Mouse (Mus musculus) liver, adult 2 months (tissue): Measurements from ENCODE around the gene Nup107. TPM values are rescaled to one million over a fixed set of nuclear protein-coding genes. Genes with fewer than 3 reads are reported as not detected.

Source experiments
- DNase-seq: peaks from one replicate; pipeline ENCODE4 v3.0.0-alpha.2; 2011; ENCODE audit warnings: low read depth, low spot score; ENCODE audit errors: extremely low read depth
- H3K27ac ChIP-seq: fragments of 200-500 bp; replicated peaks from 2 replicates; pipeline ENCODE4 v1.5.1; 2012; ENCODE audit warnings: low read depth, mild to moderate bottlenecking, control low read depth, inconsistent platforms, low read length; ENCODE audit not compliant: insufficient read depth
- H3K27me3 ChIP-seq: fragments of 200-500 bp; 2 replicates; pipeline ENCODE4 v1.6.1; 2012; ENCODE audit warnings: mild to moderate bottlenecking, moderate library complexity, low read length, inconsistent platforms; ENCODE audit not compliant: control insufficient read depth, insufficient read depth
- H3K36me3 ChIP-seq: fragments of 200-500 bp; 2 replicates; pipeline ENCODE4 v1.6.1; 2012; ENCODE audit warnings: low read length, inconsistent platforms; ENCODE audit not compliant: control insufficient read depth, insufficient read depth
- H3K4me1 ChIP-seq: fragments of 200-500 bp; 2 replicates; pipeline ENCODE4 v1.6.1; 2011; ENCODE audit warnings: low read length; ENCODE audit not compliant: control insufficient read depth, insufficient read depth
- H3K4me3 ChIP-seq: fragments of 200-500 bp; 2 replicates; pipeline ENCODE4 v1.5.1; 2011; ENCODE audit warnings: low read depth, mild to moderate bottlenecking, control low read depth, low read length, moderate library complexity; ENCODE audit not compliant: insufficient read depth
- H3K79me2 ChIP-seq: fragments of 200-500 bp; 2 replicates; pipeline ENCODE4 v1.6.1; 2012; ENCODE audit warnings: inconsistent platforms, mild to moderate bottlenecking, low read length, moderate library complexity; ENCODE audit not compliant: control insufficient read depth, insufficient read depth
- H3K9ac ChIP-seq: fragments of 200-500 bp; 2 replicates; pipeline ENCODE4 v1.6.1; 2012; ENCODE audit warnings: low read depth, mild to moderate bottlenecking, control low read depth, inconsistent platforms, low read length
- CTCF ChIP-seq: fragments of 200-500 bp; IDR thresholded peaks from 2 replicates; pipeline ENCODE4 v1.5.1; 2011; ENCODE audit warnings: low read depth, low read length, control low read depth
- POLR2A ChIP-seq: fragments of 200-500 bp; IDR thresholded peaks from 2 replicates; pipeline ENCODE4 v1.6.1; 2011; ENCODE audit warnings: low read length, control low read depth; ENCODE audit not compliant: insufficient read depth; ENCODE audit errors: extremely low read depth
- WGBS: fragments of 180-500 bp; shearing (Covaris S2); methylation state at CpG from one replicate; pipeline ENCODE4 v1.1.7; 2018; 5-methylcytosine and 5-hydroxymethylcytosine counted together
- polyA plus RNA-seq: library from polyadenylated mRNA; depleted of rRNA; stranded (reverse); fragments of >200 nt; gene quantifications from 2 replicates; pipeline ENCODE4 v1.2.3, GENCODE M21; 2012
- total RNA-seq: library from RNA; depleted of rRNA; stranded (reverse); fragments of >200 nt; gene quantifications from 2 replicates; pipeline ENCODE4 v1.2.3, GENCODE M21; 2014

Gene Nup107
- total and polyA plus RNA-seq, 2 experiments, result 1.8 to 4.1 TPM

DNA sequence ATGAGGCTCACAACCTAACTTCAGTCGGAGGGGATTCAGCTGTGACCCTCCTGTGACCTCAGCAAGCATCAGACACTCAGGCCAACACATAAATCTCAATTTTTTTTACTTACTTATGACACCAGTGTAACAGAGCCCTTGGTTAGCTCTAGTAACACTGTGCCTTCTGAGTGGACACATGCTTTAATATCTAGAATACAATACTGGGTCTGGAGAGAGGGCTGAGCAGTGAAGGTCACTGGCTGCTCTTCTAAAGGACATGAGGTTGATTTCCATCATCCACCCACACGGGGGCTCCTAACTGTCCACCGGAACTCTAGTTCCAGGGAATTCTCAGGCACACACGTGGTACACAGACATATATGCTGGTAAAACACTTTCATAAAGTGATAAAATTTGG lies 13.6 kb downstream of the Nup107 start:
- Histone ChIP-seq H3K4me3 (no peak overlapping the region), H3K36me3 (peaks cover 12% of the 10 kb centered on the region), H3K4me1 (no peaks in the 10 kb centered on the region), H3K79me2 (no peaks in the 10 kb centered on the region), H3K9ac (no peak overlapping the region), H3K27ac (no peak overlapping the region), H3K27me3 (no peaks in the 10 kb centered on the region)
- WGBS, result 89% methylated on average over 4 of the region's 4 CpGs
- TF ChIP-seq POLR2A (no peak), CTCF (no peak)
- DNase-seq, result no peak

DNA sequence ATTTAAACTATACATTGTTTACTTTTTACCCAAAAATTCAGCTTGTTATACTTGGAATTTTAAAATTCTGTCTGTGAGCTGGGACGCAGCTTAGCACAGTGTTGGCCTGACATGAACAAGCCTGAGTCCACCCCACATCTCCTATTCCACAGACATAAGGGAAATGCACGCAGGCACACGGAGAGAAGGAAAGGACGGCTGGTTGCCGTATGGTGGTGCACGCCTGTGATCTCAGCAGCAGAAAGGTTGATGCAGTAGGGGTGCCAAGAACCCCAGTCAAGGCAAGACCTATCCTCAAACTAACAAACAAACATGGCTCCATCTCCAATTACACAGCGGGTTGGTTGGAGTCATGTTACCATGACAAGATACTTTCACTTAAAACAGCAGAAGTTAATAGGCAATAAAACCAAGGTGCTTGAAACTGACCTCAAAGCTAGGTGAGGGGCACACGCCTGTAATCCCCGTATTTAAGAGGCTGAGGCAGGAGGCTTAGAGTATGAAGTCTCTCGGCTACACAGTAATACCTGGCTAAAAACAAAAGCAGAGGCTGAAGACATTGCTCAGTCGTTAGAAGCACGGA lies 14.1 kb downstream of the Nup107 start:
- 95% methylated on average over 12 of the region's 12 CpGs for WGBS
- H3K9ac ChIP-seq, result no peak overlapping the region
- H3K36me3 ChIP-seq, result peaks cover 13% of the 10 kb centered on the region
- no peak for DNase-seq
- no peaks in the 10 kb centered on the region for H3K27me3 ChIP-seq
- H3K4me1 ChIP-seq, result no peaks in the 10 kb centered on the region
- no peak for TF ChIP-seq POLR2A
- TF ChIP-seq CTCF, result no peak
- H3K27ac ChIP-seq, result no peak overlapping the region
- H3K79me2 ChIP-seq, result no peaks in the 10 kb centered on the region
- H3K4me3 ChIP-seq, result no peak overlapping the region

DNA sequence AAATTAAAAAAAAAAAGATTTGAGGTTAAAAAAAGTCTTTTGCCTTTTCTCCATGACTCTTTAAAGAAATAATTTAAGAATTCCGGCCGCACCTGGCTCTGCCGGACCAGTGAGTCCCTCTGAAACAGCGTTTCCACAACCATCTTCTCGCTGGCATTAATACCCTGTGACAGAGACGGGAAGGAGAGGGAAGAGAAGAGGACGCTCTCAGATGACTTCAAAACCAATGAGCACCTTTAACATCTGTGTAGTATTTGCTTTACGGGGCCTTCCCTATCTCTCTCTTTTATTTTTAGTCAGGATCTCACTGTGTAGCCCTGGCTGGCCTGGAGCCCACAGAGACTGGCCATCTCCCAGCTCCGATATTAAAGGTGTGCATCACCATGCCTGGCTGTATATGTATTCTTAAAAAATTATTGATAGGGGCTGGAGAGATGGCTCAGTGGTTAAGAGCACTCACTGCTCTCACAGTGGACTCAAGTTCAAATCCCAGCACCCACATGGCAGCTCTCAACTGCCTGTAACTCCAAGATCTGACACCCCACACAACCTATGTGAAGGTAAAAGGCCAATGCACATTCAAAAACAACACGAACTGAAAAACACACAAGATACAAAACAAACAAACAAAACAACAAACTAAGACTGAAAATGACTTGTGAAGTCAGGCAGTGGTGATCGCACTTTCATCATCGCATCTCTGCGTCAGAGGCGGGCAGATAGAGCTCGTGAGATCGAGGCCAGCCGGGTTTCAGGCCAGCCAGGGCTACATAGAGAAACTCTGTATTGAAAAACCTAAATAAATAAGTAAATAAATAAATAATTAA lies 14.8 kb downstream of the Nup107 start:
- no peak for TF ChIP-seq POLR2A
- TF ChIP-seq CTCF, result no peak

GRCm38 (mm10) chr10:117777103-117777470 lies 15.4 kb downstream of the Nup107 start:
- Histone ChIP-seq H3K27ac (no peak overlapping the region), H3K79me2 (no peaks in the 10 kb centered on the region), H3K36me3 (peaks cover 19% of the 10 kb centered on the region), H3K4me3 (no peak overlapping the region), H3K9ac (no peak overlapping the region), H3K4me1 (no peaks in the 10 kb centered on the region), H3K27me3 (no peaks in the 10 kb centered on the region)
- WGBS, result 94% methylated on average over 3 of the region's 3 CpGs
- DNase-seq, result no peak
- no peak for TF ChIP-seq POLR2A
- no peak for TF ChIP-seq CTCF

More for the DNA sequence above, 14.8 kb downstream of the Nup107 start:
- no peak for DNase-seq
- Histone ChIP-seq H3K27me3 (no peaks in the 10 kb centered on the region), H3K36me3 (peaks cover 15% of the 10 kb centered on the region), H3K4me3 (no peak overlapping the region), H3K4me1 (no peaks in the 10 kb centered on the region), H3K9ac (no peak overlapping the region), H3K27ac (no peak overlapping the region), H3K79me2 (no peaks in the 10 kb centered on the region)
- WGBS, result 95% methylated on average over 17 of the region's 17 CpGs

GRCm38 (mm10) chr10:117776281-117777102 lies 16.0 kb downstream of the Nup107 start:
- WGBS, result 92% methylated on average over 12 of the region's 12 CpGs
- no peaks in the 10 kb centered on the region for H3K79me2 ChIP-seq
- no peak for TF ChIP-seq CTCF
- TF ChIP-seq POLR2A, result no peak
- H3K9ac ChIP-seq, result no peak overlapping the region
- no peak overlapping the region for H3K27ac ChIP-seq
- H3K27me3 ChIP-seq, result no peaks in the 10 kb centered on the region
- no peak overlapping the region for H3K4me3 ChIP-seq
- H3K36me3 ChIP-seq, result peaks cover 18% of the 10 kb centered on the region
- DNase-seq, result no peak
- H3K4me1 ChIP-seq, result no peaks in the 10 kb centered on the region
